Mouse (Mus musculus) hindbrain, postnatal 0 days (tissue): ENCODE measurements around the gene Tmem150c. TPM values are rescaled to one million over a fixed set of nuclear protein-coding genes. Genes with fewer than 3 reads are reported as not detected.

Experiments
- ATAC-seq: fragments of 200-750 bp; cut with Nextera tagmentation; 2 replicates; pipeline ENCODE4 v1.8.0; 2017; ENCODE audit warnings: mild to moderate bottlenecking, moderate TSS enrichment, moderate library complexity
- DNase-seq: peaks from one replicate; pipeline ENCODE4 v3.0.0-alpha.2; 2015; ENCODE audit warnings: low spot score
- H3K27ac ChIP-seq: fragments of 300-500 bp; sonication (generic); 2 replicates; pipeline ENCODE4 v1.5.1; 2014; ENCODE audit warnings: mild to moderate bottlenecking
- H3K27me3 ChIP-seq: fragments of 300-500 bp; sonication (generic); 2 replicates; pipeline ENCODE4 v1.6.1; 2014; ENCODE audit warnings: low read length, mixed read lengths; ENCODE audit not compliant: insufficient read depth
- H3K36me3 ChIP-seq: fragments of 300-500 bp; sonication (generic); 2 replicates; pipeline ENCODE4 v1.6.1; 2014; ENCODE audit warnings: low read length, mixed read lengths; ENCODE audit not compliant: insufficient read depth
- H3K4me1 ChIP-seq: fragments of 300-500 bp; sonication (generic); 2 replicates; pipeline ENCODE4 v1.6.1; 2014; ENCODE audit warnings: antibody characterized with exemption, low read length, mixed read lengths; ENCODE audit not compliant: insufficient read depth
- H3K4me2 ChIP-seq: fragments of 300-500 bp; sonication (generic); 2 replicates; pipeline ENCODE4 v1.6.1; 2014; ENCODE audit warnings: low read depth, mild to moderate bottlenecking, low read length, moderate library complexity, mixed read lengths
- H3K4me3 ChIP-seq: fragments of 300-500 bp; sonication (generic); 2 replicates; pipeline ENCODE4 v1.5.1; 2014; ENCODE audit warnings: low read length
- H3K9ac ChIP-seq: fragments of 300-500 bp; sonication (generic); replicated peaks from 2 replicates; pipeline ENCODE4 v1.6.1; 2014; ENCODE audit warnings: mild to moderate bottlenecking, low read length, moderate library complexity, mixed read lengths
- H3K9me3 ChIP-seq: fragments of 300-500 bp; sonication (generic); 2 replicates; pipeline ENCODE4 v1.6.1; 2016; ENCODE audit warnings: low read length, mixed read lengths
- CTCF ChIP-seq: IDR thresholded peaks from 2 replicates; pipeline ENCODE4 v1.5.1; 2016; ENCODE audit warnings: antibody characterized with exemption, control low read depth, low read depth
- WGBS: fragments of 180-500 bp; shearing (Covaris S2); extraction: QIAGEN DNeasy Blood & Tissue Kit; methylation state at CpG from one replicate; pipeline ENCODE4 v1.1.7; 2014; 5-methylcytosine and 5-hydroxymethylcytosine counted together
- polyA plus RNA-seq: library from polyadenylated mRNA; unstranded; fragments of >200 nt; fragmentation: Nextera tagmentation; extraction: Ambion mirVana; gene quantifications from 2 replicates; pipeline ENCODE4 v1.2.1, GENCODE M21; 2015
- total RNA-seq: library from RNA; depleted of rRNA; stranded (reverse); fragments of >200 nt; gene quantifications from 2 replicates; pipeline ENCODE4 v1.2.3, GENCODE M21; 2014

Tmem150c gene
- total and polyA plus RNA-seq, 2 experiments from 2014 or later = 32.7 to 59.5 TPM

GRCm38 (mm10) chr5:100158791-100159637, 594 bp downstream of the Tmem150c start:
- Histone ChIP-seq H3K4me1 (no peaks in the 10 kb centered on the region), H3K36me3 (no peaks in the 10 kb centered on the region), H3K27ac (peak overlapping the region; percentile 78), H3K27me3 (no peaks in the 10 kb centered on the region), H3K4me2 (peak overlapping the region; percentile 65), H3K9ac (peak overlapping the region; percentile 68), H3K4me3 (peak overlapping the region; percentile 55), H3K9me3 (no peaks in the 10 kb centered on the region)
- DNase-seq = peak; percentile 62
- ATAC-seq = peak; percentile 72
- WGBS = under 1% methylated on average over 48 of the region's 101 CpGs
- no peak for TF ChIP-seq CTCF

- ATAC-seq = peak; percentile 16; the same call in 1 of the 2 replicates
- Histone ChIP-seq H3K9ac (peak overlapping the region; percentile 68), H3K4me2 (peak overlapping the region; percentile 65), H3K27ac (peak overlapping the region; percentile 78; the same call in 1 of the 2 replicates), H3K4me3 (peak overlapping the region; percentile 55), H3K27me3 (no peaks in the 10 kb centered on the region), H3K9me3 (no peaks in the 10 kb centered on the region), H3K4me1 (no peaks in the 10 kb centered on the region), H3K36me3 (no peaks in the 10 kb centered on the region)
- TF ChIP-seq CTCF = no peak
- DNase-seq = no peak
- 14% methylated on average over 13 of the region's 13 CpGs for WGBS
Measured at GRCm38 (mm10) chr5:100158301-100158700, 1.3 kb downstream of the Tmem150c start.

GRCm38 (mm10) chr5:100155646-100156045, 4.0 kb downstream of the Tmem150c start:
- Histone ChIP-seq H3K27ac (no peak overlapping the region), H3K27me3 (no peaks in the 10 kb centered on the region), H3K4me3 (no peak overlapping the region), H3K9me3 (no peaks in the 10 kb centered on the region), H3K4me2 (no peak overlapping the region), H3K9ac (no peak overlapping the region), H3K36me3 (no peaks in the 10 kb centered on the region), H3K4me1 (no peaks in the 10 kb centered on the region)
- TF ChIP-seq CTCF = no peak
- no peak for DNase-seq
- ATAC-seq = no peak
- WGBS = 87% methylated on average over 6 of the region's 6 CpGs

- Histone ChIP-seq H3K4me3 (no peak overlapping the region), H3K9me3 (no peaks in the 10 kb centered on the region), H3K9ac (no peak overlapping the region), H3K36me3 (no peaks in the 10 kb centered on the region), H3K27ac (no peak overlapping the region), H3K4me1 (no peaks in the 10 kb centered on the region), H3K27me3 (no peaks in the 10 kb centered on the region), H3K4me2 (no peak overlapping the region)
- no peak for TF ChIP-seq CTCF
- ATAC-seq = no peak
- 67% methylated on average over 3 of the region's 3 CpGs for WGBS
- DNase-seq = no peak
Measured at GRCm38 (mm10) chr5:100149967-100150366, 9.6 kb downstream of the Tmem150c start.

GRCm38 (mm10) chr5:100144836-100145235, 14.8 kb downstream of the Tmem150c start:
- no peak overlapping the region for H3K4me3 ChIP-seq
- H3K27ac ChIP-seq = no peak overlapping the region
- TF ChIP-seq CTCF = no peak
- H3K27me3 ChIP-seq = no peaks in the 10 kb centered on the region
- no peak overlapping the region for H3K4me2 ChIP-seq
- H3K4me1 ChIP-seq = no peaks in the 10 kb centered on the region
- DNase-seq (no peak), ATAC-seq (no peak)
- WGBS = 81% methylated on average over 7 of the region's 7 CpGs
- no peak overlapping the region for H3K9ac ChIP-seq
- H3K9me3 ChIP-seq = no peaks in the 10 kb centered on the region
- H3K36me3 ChIP-seq = no peaks in the 10 kb centered on the region

GRCm38 (mm10) chr5:100127283-100127682, 32.3 kb downstream of the Tmem150c start:
- no peaks in the 10 kb centered on the region for H3K36me3 ChIP-seq
- H3K27me3 ChIP-seq = no peaks in the 10 kb centered on the region
- H3K9ac ChIP-seq = 0 out of 2 replicates have a peak overlapping the region, but pooled peaks have one; percentile 14
- no peak for TF ChIP-seq CTCF
- 53% methylated on average over 8 of the region's 8 CpGs for WGBS
- H3K4me1 ChIP-seq = no peaks in the 10 kb centered on the region
- no peaks in the 10 kb centered on the region for H3K9me3 ChIP-seq
- no peak overlapping the region for H3K4me3 ChIP-seq
- ATAC-seq (no peak), DNase-seq (no peak)
- no peak overlapping the region; the same call in 1 of the 2 replicates for H3K27ac ChIP-seq
- no peak overlapping the region for H3K4me2 ChIP-seq
